Mouse (Mus musculus) MEL (cell line): ENCODE measurements around the gene Zfp651. TPM values are rescaled to one million over a fixed set of nuclear protein-coding genes. Genes with fewer than 3 reads are reported as not detected.

Source experiments
- DNase-seq: peaks from one replicate; pipeline ENCODE4 v3.0.0; 2011; ENCODE audit warnings: low read depth, low spot score
- H3K27ac ChIP-seq: 2 replicates; pipeline ENCODE4 v1.5.1; 2012; ENCODE audit warnings: low read depth, mild to moderate bottlenecking, control low read depth, low read length, moderate library complexity; ENCODE audit not compliant: control insufficient read depth
- H3K27me3 ChIP-seq, 2 experiments: fragments of 150-350 bp in 1 of 2; sonication (generic) in 1 of 2; 2 replicates each; pipeline ENCODE4 v1.6.1; 2012; ENCODE audit warnings: low read length in 2 of 2, mild to moderate bottlenecking in 2 of 2, improper control_type of control experiment in 1 of 2, moderate library complexity in 1 of 2; ENCODE audit not compliant: insufficient read depth in 2 of 2, control insufficient read depth in 1 of 2
- H3K36me3 ChIP-seq, 2 experiments: 2 replicates each; pipeline ENCODE4 v1.6.1; 2012 to 2014; ENCODE audit warnings: low read length in 2 of 2, improper control_type of control experiment in 1 of 2, inconsistent platforms in 1 of 2, mild to moderate bottlenecking in 1 of 2; ENCODE audit not compliant: insufficient read depth in 2 of 2, control insufficient read depth in 1 of 2
- H3K4me1 ChIP-seq, 2 experiments: fragments of 150-350 bp in 1 of 2; sonication (generic) in 1 of 2; 2 replicates each; pipeline ENCODE4 v1.6.1; 2012; ENCODE audit warnings: low read length in 2 of 2, improper control_type of control experiment in 1 of 2, mild to moderate bottlenecking in 1 of 2; ENCODE audit not compliant: insufficient read depth in 2 of 2, control insufficient read depth in 1 of 2
- H3K4me3 ChIP-seq, 2 experiments: fragments of 150-350 bp in 1 of 2; sonication (generic) in 1 of 2; 2 replicates each; pipeline ENCODE4 v1.5.1; 2012; ENCODE audit warnings: low read depth in 2 of 2, low read length in 2 of 2, mild to moderate bottlenecking in 2 of 2, moderate library complexity in 2 of 2, control low read depth in 1 of 2, improper control_type of control experiment in 1 of 2; ENCODE audit not compliant: control insufficient read depth in 1 of 2, insufficient read depth in 1 of 2
- H3K79me2 ChIP-seq: 2 replicates; pipeline ENCODE4 v1.6.1; 2012; ENCODE audit warnings: mild to moderate bottlenecking, low read length, moderate library complexity; ENCODE audit not compliant: control insufficient read depth, poor library complexity, insufficient read depth
- H3K9ac ChIP-seq: 2 replicates; pipeline ENCODE4 v1.6.1; 2012; ENCODE audit warnings: low read depth, mild to moderate bottlenecking, control low read depth, low read length, moderate library complexity; ENCODE audit not compliant: control insufficient read depth, poor library complexity, severe bottlenecking
- H3K9me3 ChIP-seq: fragments of 150-350 bp; sonication (generic); replicated peaks from 2 replicates; pipeline ENCODE4 v1.6.1; 2012; ENCODE audit warnings: mild to moderate bottlenecking, low read length, improper control_type of control experiment, moderate library complexity; ENCODE audit not compliant: insufficient read depth
- CHD2 ChIP-seq: IDR thresholded peaks from 2 replicates; pipeline ENCODE4 v1.6.1; 2011; ENCODE audit warnings: low read length, improper control_type of control experiment
- E2F4 ChIP-seq: IDR thresholded peaks from 2 replicates; pipeline ENCODE4 v1.6.1; 2011; ENCODE audit warnings: low read depth, low read length, improper control_type of control experiment, borderline replicate concordance
- EP300 ChIP-seq, 2 experiments: IDR thresholded peaks; 2 replicates each; pipeline ENCODE4 v1.6.1; 2011; ENCODE audit warnings: improper control_type of control experiment in 2 of 2, low read length in 2 of 2, low read depth in 1 of 2, mild to moderate bottlenecking in 1 of 2
- ETS1 ChIP-seq: IDR thresholded peaks from 2 replicates; pipeline ENCODE4 v1.6.1; 2012; ENCODE audit warnings: low read depth, mild to moderate bottlenecking, inconsistent platforms, low read length, improper control_type of control experiment, moderate library complexity
- GABPA ChIP-seq: IDR thresholded peaks from 2 replicates; pipeline ENCODE4 v1.6.1; 2012; ENCODE audit warnings: low read depth, mild to moderate bottlenecking, inconsistent platforms, low read length, improper control_type of control experiment, moderate library complexity
- GATA1 ChIP-seq: IDR thresholded peaks from 2 replicates; pipeline ENCODE4 v1.6.1; 2011; ENCODE audit warnings: low read depth, low read length, improper control_type of control experiment
- KAT2A ChIP-seq: conservative IDR thresholded peaks from 2 replicates; pipeline ENCODE4 v1.6.1; 2012; ENCODE audit warnings: low read depth, low read length, improper control_type of control experiment, inconsistent platforms
- MAX ChIP-seq: IDR thresholded peaks from 2 replicates; pipeline ENCODE4 v1.6.1; 2011; ENCODE audit warnings: low read length, improper control_type of control experiment
- MEF2A ChIP-seq: IDR thresholded peaks from 2 replicates; pipeline ENCODE4 v1.6.1; 2014; ENCODE audit warnings: low read depth, mild to moderate bottlenecking, inconsistent platforms, low read length, improper control_type of control experiment; ENCODE audit not compliant: poor library complexity, insufficient replicate concordance, severe bottlenecking; ENCODE audit errors: extremely low read depth
- MYB ChIP-seq: IDR thresholded peaks from 2 replicates; pipeline ENCODE4 v1.6.1; 2011; ENCODE audit warnings: mild to moderate bottlenecking, low read depth, low read length, improper control_type of control experiment
- MYC ChIP-seq: IDR thresholded peaks from 2 replicates; pipeline ENCODE4 v1.6.1; 2011; ENCODE audit warnings: low read depth, mild to moderate bottlenecking, low read length, improper control_type of control experiment, moderate library complexity
- SMC3 ChIP-seq: IDR thresholded peaks from 2 replicates; pipeline ENCODE4 v1.6.1; 2011; ENCODE audit warnings: low read depth, low read length, improper control_type of control experiment
- TCF12 ChIP-seq: IDR thresholded peaks from 2 replicates; pipeline ENCODE4 v1.6.1; 2014; ENCODE audit warnings: low read depth, mild to moderate bottlenecking, inconsistent platforms, low read length, improper control_type of control experiment, moderate library complexity
- UBTF ChIP-seq: IDR thresholded peaks from 2 replicates; pipeline ENCODE4 v1.6.1; 2012; ENCODE audit warnings: low read depth, mild to moderate bottlenecking, inconsistent platforms, low read length, improper control_type of control experiment, moderate library complexity, borderline replicate concordance; ENCODE audit not compliant: insufficient read depth
- USF1 ChIP-seq: IDR thresholded peaks from 2 replicates; pipeline ENCODE4 v1.6.1; 2014; ENCODE audit warnings: low read depth, mild to moderate bottlenecking, inconsistent platforms, low read length, improper control_type of control experiment, moderate library complexity
- USF2 ChIP-seq, 2 experiments: IDR thresholded peaks; 2 replicates each; pipeline ENCODE4 v1.6.1; 2011 to 2012; ENCODE audit warnings: improper control_type of control experiment in 2 of 2, low read length in 2 of 2, borderline replicate concordance in 1 of 2, inconsistent platforms in 1 of 2, low read depth in 1 of 2, mild to moderate bottlenecking in 1 of 2; ENCODE audit not compliant: insufficient read depth in 1 of 2
- ZC3H11A ChIP-seq: IDR thresholded peaks from 2 replicates; pipeline ENCODE4 v1.6.1; 2012; ENCODE audit warnings: low read depth, mild to moderate bottlenecking, inconsistent platforms, low read length, improper control_type of control experiment
- ZKSCAN1 ChIP-seq: IDR thresholded peaks from 2 replicates; pipeline ENCODE4 v1.6.1; 2012; ENCODE audit warnings: low read depth, mild to moderate bottlenecking, inconsistent platforms, low read length, improper control_type of control experiment, moderate library complexity
- polyA plus RNA-seq, 2 experiments: library from polyadenylated mRNA; stranded (reverse) in 1 of 2; unstranded in 1 of 2; fragments of >175 nt in 1 of 2; fragments of >200 nt in 1 of 2; gene quantifications; 2 replicates each; pipeline versions ENCODE4 v1.2.1 to v1.2.4; 2012; ENCODE audit warnings: low replicate concordance in 2 of 2, low read depth in 1 of 2; ENCODE audit not compliant: insufficient read length in 2 of 2, insufficient read depth in 1 of 2, missing spikeins in 1 of 2
- total RNA-seq: library from RNA; depleted of rRNA; stranded (reverse); fragments of 300-350 nt; gene quantifications from 2 replicates; pipeline ENCODE4 v1.2.3, GENCODE M21; 2012

The Zfp651 gene
- total and polyA plus RNA-seq, 3 experiments = 0.07 to 0.12 TPM; not detected in 1

GRCm38 (mm10) chr9:121761787-121762186 lies 2.7 kb downstream of the Zfp651 start:
- no peak overlapping the region for H3K27ac ChIP-seq
- no peak for DNase-seq
- H3K36me3 ChIP-seq = no peaks in the 10 kb centered on the region
- no peak overlapping the region for H3K4me3 ChIP-seq
- TF ChIP-seq CHD2 = no peak
- no peak for TF ChIP-seq TCF12
- TF ChIP-seq KAT2A = no peak
- TF ChIP-seq MAX = no peak
- TF ChIP-seq EP300 (IDR thresholded peaks at IDR 0.05; ENCODE audit: low read depth in 1 of 2, low read length in 2 of 2) = no peak
- no peak for TF ChIP-seq UBTF
- TF ChIP-seq USF1 = no peak
- no peak for TF ChIP-seq E2F4
- TF ChIP-seq ETS1 = no peak
- TF ChIP-seq ZKSCAN1 = no peak
- TF ChIP-seq, all 39 proteins: peak for 0
- no peaks in the 10 kb centered on the region for H3K79me2 ChIP-seq
- H3K27me3 ChIP-seq = no peaks in the 10 kb centered on the region
- no peak overlapping the region for H3K9ac ChIP-seq
- H3K4me1 ChIP-seq = no peaks in the 10 kb centered on the region
- H3K9me3 ChIP-seq = no peaks in the 10 kb centered on the region

- no peak for DNase-seq
- Histone ChIP-seq H3K9ac (no peak overlapping the region), H3K27ac (no peak overlapping the region), H3K36me3 (no peaks in the 10 kb centered on the region), H3K4me1 (no peaks in the 10 kb centered on the region), H3K4me3 (no peak overlapping the region)
- no peak for TF ChIP-seq GATA1
- TF ChIP-seq SMC3 = no peak
- TF ChIP-seq ZC3H11A = no peak
- no peak for TF ChIP-seq MEF2A
- TF ChIP-seq USF2 (IDR thresholded peaks at IDR 0.05; ENCODE audit: borderline replicate concordance in 1 of 2, insufficient read depth in 1 of 2, low read depth in 1 of 2, low read length in 2 of 2) = no peak
- no peak for TF ChIP-seq MYC
- no peak for TF ChIP-seq GABPA
- TF ChIP-seq MAX = no peak
- no peak for TF ChIP-seq MYB
- TF ChIP-seq, all 39 proteins: peak for 0
- no peaks in the 10 kb centered on the region for H3K27me3 ChIP-seq
- H3K9me3 ChIP-seq = no peaks in the 10 kb centered on the region
- no peaks in the 10 kb centered on the region for H3K79me2 ChIP-seq
These were observed 3.1 kb downstream of the Zfp651 start for GRCm38 (mm10) chr9:121762248-121762647.
